Mouse (Mus musculus) heart, adult 2 months (tissue): ENCODE results near the gene Gm12184.

Experiments
- CTCF ChIP-seq: fragments of 200-600 bp; IDR thresholded peaks from 2 replicates; pipeline ENCODE4 v1.8.1; 2022; ENCODE audit warnings: antibody characterized with exemption, mild to moderate bottlenecking, moderate library complexity
- POLR2A ChIP-seq: fragments of 200-500 bp; IDR thresholded peaks from 2 replicates; pipeline ENCODE4 v1.6.1; 2011; ENCODE audit warnings: mild to moderate bottlenecking, low read depth, low read length, control low read depth; ENCODE audit not compliant: insufficient read depth

GRCm38 (mm10) chr11:48808737-48809433 is 17.6 kb downstream of the Gm12184 start:
- no peak for TF ChIP-seq POLR2A
- TF ChIP-seq CTCF: no peak
